Mouse (Mus musculus): ENCODE data around the gene Abcg5.

Gene Abcg5

GRCm38 (mm10) chr17:84608606-84609005 is 74.2 kb downstream of the Abcg5 start:
- no peak for DNase-seq (ENCODE audit: low spot score in 2 of 2)

Data from frontal cortex, postnatal 10 days (tissue).